Mouse (Mus musculus): Measurements from ENCODE around the gene Speer2. TPM values are rescaled to one million over a fixed set of nuclear protein-coding genes. Genes with fewer than 3 reads are reported as not detected.

Speer2 gene
- not detected for total RNA-seq (2023)

GRCm38 (mm10) chr16:69863644-69864043, at the start of gene Speer2:
Speer2 (minus strand) TSS chr16:69863744.

All from CD4-positive naive resting alpha-beta T cell, adult 76 days (primary cell).